Mouse (Mus musculus) neural tube, embryonic 12.5 days (tissue): ENCODE data around the gene 1700061G19Rik. TPM values are rescaled to one million over a fixed set of nuclear protein-coding genes. Genes with fewer than 3 reads are reported as not detected.

ENCODE experiments used
- ATAC-seq: fragments of 200-750 bp; cut with Nextera tagmentation; 2 replicates; pipeline ENCODE4 v1.8.0; 2017; ENCODE audit warnings: low read depth, mild to moderate bottlenecking, moderate TSS enrichment, moderate library complexity; ENCODE audit not compliant: low FRiP score
- H3K27ac ChIP-seq: fragments of 300-500 bp; sonication (generic); 2 replicates; pipeline ENCODE4 v1.5.1; 2016
- H3K27me3 ChIP-seq: fragments of 300-500 bp; sonication (generic); replicated peaks from 2 replicates; pipeline ENCODE4 v1.6.1; 2016; ENCODE audit warnings: mild to moderate bottlenecking
- H3K36me3 ChIP-seq: fragments of 300-500 bp; sonication (generic); 2 replicates; pipeline ENCODE4 v1.6.1; 2016; ENCODE audit warnings: mild to moderate bottlenecking
- H3K4me1 ChIP-seq: fragments of 300-500 bp; sonication (generic); 2 replicates; pipeline ENCODE4 v1.6.1; 2016
- H3K4me2 ChIP-seq: fragments of 300-500 bp; sonication (generic); replicated peaks from 2 replicates; pipeline ENCODE4 v1.6.1; 2016; ENCODE audit warnings: mild to moderate bottlenecking
- H3K4me3 ChIP-seq: fragments of 300-500 bp; sonication (generic); 2 replicates; pipeline ENCODE4 v1.5.1; 2016
- H3K9ac ChIP-seq: fragments of 300-500 bp; sonication (generic); 2 replicates; pipeline ENCODE4 v1.6.1; 2016; ENCODE audit warnings: mild to moderate bottlenecking
- H3K9me3 ChIP-seq: fragments of 300-500 bp; sonication (generic); 2 replicates; pipeline ENCODE4 v1.6.1; 2016; ENCODE audit warnings: mild to moderate bottlenecking
- WGBS: fragments of 180-500 bp; shearing (Covaris S2); methylation state at CpG from one replicate; pipeline ENCODE4 v1.1.7; 2016; 5-methylcytosine and 5-hydroxymethylcytosine counted together
- polyA plus RNA-seq: library from polyadenylated mRNA; unstranded; fragments of >200 nt; fragmentation: Nextera tagmentation; extraction: Ambion mirVana; gene quantifications from 2 replicates; pipeline ENCODE4 v1.2.1, GENCODE M21; 2016

Gene 1700061G19Rik
- polyA plus RNA-seq, 1 experiment from 2014 or later: 0.16 TPM

- Histone ChIP-seq H3K4me3 (no peak overlapping the region), H3K9me3 (no peaks in the 10 kb centered on the region), H3K9ac (no peak overlapping the region), H3K4me2 (no peak overlapping the region), H3K36me3 (no peaks in the 10 kb centered on the region), H3K4me1 (no peaks in the 10 kb centered on the region), H3K27ac (no peak overlapping the region), H3K27me3 (no peaks in the 10 kb centered on the region)
- 87% methylated on average over 5 of the region's 5 CpGs for WGBS
- ATAC-seq: no peak
These were observed 26.5 kb upstream of the 1700061G19Rik start for GRCm38 (mm10) chr17:56848785-56849184.

DNA sequence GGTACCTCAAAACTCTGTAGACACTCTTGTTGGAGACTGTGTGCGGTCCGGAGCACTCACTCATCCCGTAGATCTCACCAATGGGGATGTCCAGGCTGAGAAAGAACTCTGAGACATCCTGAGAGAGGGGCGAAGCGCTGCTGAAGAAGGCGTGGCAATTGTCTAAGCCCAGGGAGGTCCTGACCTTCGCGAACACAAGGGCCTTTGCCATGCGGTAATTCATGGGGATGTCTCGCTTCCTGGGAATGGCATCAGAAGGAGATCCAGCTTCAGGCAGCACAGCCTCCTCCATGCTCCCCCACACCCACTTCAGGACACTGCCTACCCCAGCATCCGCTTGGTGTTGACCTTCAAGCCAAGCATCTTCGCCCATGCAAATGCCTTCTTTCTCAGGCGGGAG, 25.6 kb upstream of the 1700061G19Rik start:
- H3K36me3 ChIP-seq: no peaks in the 10 kb centered on the region
- no peaks in the 10 kb centered on the region for H3K9me3 ChIP-seq
- no peak overlapping the region for H3K27ac ChIP-seq
- WGBS: 85% methylated on average over 13 of the region's 13 CpGs
- no peak for ATAC-seq
- no peak overlapping the region for H3K4me3 ChIP-seq
- no peaks in the 10 kb centered on the region for H3K27me3 ChIP-seq
- no peak overlapping the region for H3K4me2 ChIP-seq
- no peaks in the 10 kb centered on the region for H3K4me1 ChIP-seq
- no peak overlapping the region for H3K9ac ChIP-seq

- no peak overlapping the region for H3K4me3 ChIP-seq
- H3K36me3 ChIP-seq: no peaks in the 10 kb centered on the region
- H3K27ac ChIP-seq: no peak overlapping the region
- 82% methylated on average over 3 of the region's 3 CpGs for whole genome bisulfite sequencing
- H3K4me2 ChIP-seq: no peak overlapping the region
- no peaks in the 10 kb centered on the region for H3K4me1 ChIP-seq
- H3K9ac ChIP-seq: no peak overlapping the region
- H3K9me3 ChIP-seq: no peaks in the 10 kb centered on the region
- ATAC-seq: no peak
- H3K27me3 ChIP-seq: no peaks in the 10 kb centered on the region
These were observed 24.1 kb upstream of the 1700061G19Rik start for GRCm38 (mm10) chr17:56851167-56851566.

GRCm38 (mm10) chr17:56855421-56855820, 19.9 kb upstream of the 1700061G19Rik start:
- ATAC-seq: no peak
- no peaks in the 10 kb centered on the region for H3K4me1 ChIP-seq

DNA sequence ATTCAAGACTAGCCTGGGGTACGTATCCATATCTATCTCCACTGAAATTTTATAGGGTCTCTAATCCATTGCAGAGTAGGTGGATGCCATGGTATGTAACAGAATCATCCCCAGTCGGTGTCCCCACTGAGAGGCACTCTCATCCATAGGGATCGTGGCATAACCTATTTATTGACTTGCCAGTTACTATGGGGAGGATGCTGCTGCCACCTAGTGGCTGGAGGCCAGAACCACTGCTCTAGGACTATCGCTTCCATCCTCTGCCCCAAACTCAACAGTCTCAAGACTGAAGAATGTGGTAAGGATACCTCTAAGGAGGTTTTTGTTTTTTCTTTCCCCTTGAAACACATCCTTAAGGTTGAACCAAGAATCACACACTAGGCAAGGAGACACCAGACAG, 17.1 kb upstream of the 1700061G19Rik start:
- no peak overlapping the region for H3K27ac ChIP-seq
- H3K4me3 ChIP-seq: no peak overlapping the region
- no peaks in the 10 kb centered on the region for H3K4me1 ChIP-seq
- no peak overlapping the region for H3K9ac ChIP-seq
- no peaks in the 10 kb centered on the region for H3K36me3 ChIP-seq
- no peak for ATAC-seq
- no peaks in the 10 kb centered on the region for H3K27me3 ChIP-seq
- no peak overlapping the region for H3K4me2 ChIP-seq
- WGBS: 52% methylated on average over 4 of the region's 4 CpGs
- H3K9me3 ChIP-seq: no peaks in the 10 kb centered on the region

More at GRCm38 (mm10) chr17:56855421-56855820, 19.9 kb upstream of the 1700061G19Rik start:
- 74% methylated on average over 3 of the region's 3 CpGs for WGBS
- Histone ChIP-seq H3K4me3 (no peak overlapping the region), H3K27ac (no peak overlapping the region), H3K9me3 (no peaks in the 10 kb centered on the region), H3K36me3 (no peaks in the 10 kb centered on the region), H3K9ac (no peak overlapping the region), H3K27me3 (no peaks in the 10 kb centered on the region), H3K4me2 (no peak overlapping the region)

GRCm38 (mm10) chr17:56858922-56859321, 16.4 kb upstream of the 1700061G19Rik start:
- Histone ChIP-seq H3K4me3 (no peak overlapping the region), H3K36me3 (no peaks in the 10 kb centered on the region), H3K4me1 (no peaks in the 10 kb centered on the region), H3K9me3 (no peaks in the 10 kb centered on the region), H3K9ac (no peak overlapping the region), H3K4me2 (no peak overlapping the region), H3K27ac (no peak overlapping the region), H3K27me3 (no peaks in the 10 kb centered on the region)
- ATAC-seq: no peak
- WGBS: 65% methylated on average over 7 of the region's 7 CpGs

DNA sequence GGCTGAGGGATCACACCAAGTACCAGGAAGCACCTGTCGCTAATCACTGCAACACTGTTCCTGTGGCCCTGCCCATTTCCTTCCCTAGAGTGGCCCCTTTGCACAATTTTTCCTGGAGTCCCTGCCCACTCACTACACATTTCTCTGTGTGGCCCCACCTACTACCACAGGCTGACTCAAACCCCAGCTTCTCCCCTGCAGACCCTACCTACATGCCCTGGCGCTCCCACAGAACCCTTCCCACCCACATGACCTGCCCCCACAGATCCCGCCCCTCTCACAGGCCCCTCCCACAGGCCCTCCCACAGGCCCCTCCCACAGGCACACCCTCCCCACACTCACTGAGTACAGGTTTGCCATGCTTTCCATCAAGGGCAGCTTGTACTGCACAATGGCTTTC, 14.1 kb upstream of the 1700061G19Rik start:
- H3K36me3 ChIP-seq: no peaks in the 10 kb centered on the region
- H3K27me3 ChIP-seq: no peaks in the 10 kb centered on the region
- no peak overlapping the region for H3K4me2 ChIP-seq
- H3K9me3 ChIP-seq: no peaks in the 10 kb centered on the region
- no peak for ATAC-seq
- H3K4me1 ChIP-seq: no peaks in the 10 kb centered on the region
- 70% methylated on average over 3 of the region's 3 CpGs for WGBS
- no peak overlapping the region for H3K4me3 ChIP-seq
- no peak overlapping the region for H3K9ac ChIP-seq
- H3K27ac ChIP-seq: no peak overlapping the region

DNA sequence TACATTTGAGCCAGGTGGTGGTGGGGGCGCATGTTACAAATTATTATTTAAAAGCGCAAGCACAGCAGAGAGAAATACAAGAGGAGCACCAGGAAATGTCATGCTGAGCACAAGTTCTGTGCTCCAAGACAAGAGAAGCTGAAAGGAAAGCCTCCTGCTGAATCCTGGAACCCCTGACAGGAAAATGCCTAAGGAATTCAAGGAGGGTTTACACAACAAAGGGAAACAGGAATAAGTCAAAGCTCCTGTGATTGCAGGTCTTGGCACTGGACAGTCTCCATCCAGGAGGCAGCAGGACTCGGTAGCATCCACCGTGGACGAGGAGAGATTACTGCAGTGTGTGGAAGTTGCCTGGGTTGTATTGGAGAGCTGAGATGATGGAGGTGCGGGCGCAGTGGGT, 9.2 kb upstream of the 1700061G19Rik start:
- Histone ChIP-seq H3K9ac (no peak overlapping the region), H3K9me3 (0 out of 2 replicates have a peak, but pooled peaks cover 9% of the 10 kb centered on the region), H3K4me2 (no peak overlapping the region), H3K27ac (no peak overlapping the region), H3K27me3 (no peaks in the 10 kb centered on the region), H3K4me3 (no peak overlapping the region), H3K36me3 (no peaks in the 10 kb centered on the region), H3K4me1 (no peaks in the 10 kb centered on the region)
- WGBS: 78% methylated on average over 7 of the region's 7 CpGs
- no peak for ATAC-seq

GRCm38 (mm10) chr17:56869481-56869977, 5.7 kb upstream of the 1700061G19Rik start:
- no peak overlapping the region for H3K4me2 ChIP-seq
- H3K27ac ChIP-seq: no peak overlapping the region
- no peaks in the 10 kb centered on the region for H3K27me3 ChIP-seq
- 0 out of 2 replicates have a peak, but pooled peaks cover 9% of the 10 kb centered on the region for H3K9me3 ChIP-seq
- H3K4me1 ChIP-seq: no peaks in the 10 kb centered on the region
- ATAC-seq: no peak
- H3K9ac ChIP-seq: no peak overlapping the region
- 69% methylated on average over 9 of the region's 9 CpGs for WGBS
- no peak overlapping the region for H3K4me3 ChIP-seq
- no peaks in the 10 kb centered on the region for H3K36me3 ChIP-seq

DNA sequence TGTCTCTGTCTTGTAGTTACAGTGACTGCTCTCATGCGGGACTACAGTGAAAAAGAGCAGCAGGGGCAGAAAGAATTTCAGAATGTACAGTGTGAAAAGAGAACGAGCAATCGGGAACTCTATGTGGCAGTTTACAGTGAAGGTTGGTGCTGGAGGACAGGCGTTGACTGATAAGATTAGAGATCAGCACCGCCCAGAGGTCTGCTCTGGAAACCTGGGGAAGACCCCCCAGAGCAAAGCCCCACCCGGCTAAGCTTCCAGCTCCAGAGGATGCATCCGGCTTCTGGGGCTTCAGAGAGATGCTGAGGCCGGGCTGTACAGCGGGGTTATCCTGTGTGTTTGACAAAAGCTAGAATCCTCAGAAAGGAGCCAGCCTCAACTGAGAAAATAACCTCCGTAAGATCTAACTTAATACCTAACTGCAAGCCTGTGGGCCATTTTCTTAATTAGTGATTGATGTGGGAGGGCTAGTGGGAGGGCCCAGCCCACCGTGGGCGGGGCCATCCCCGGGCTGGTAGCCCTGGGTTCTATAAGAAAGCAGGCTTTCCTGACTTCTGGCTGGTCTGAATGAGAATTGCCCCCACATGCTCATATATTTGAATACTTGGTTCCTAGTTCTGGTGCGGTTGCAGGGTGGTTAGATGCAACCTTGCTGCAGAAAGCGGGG, 4.9 kb upstream of the 1700061G19Rik start:
- no peak for ATAC-seq
- 72% methylated on average over 15 of the region's 15 CpGs for WGBS
- H3K4me3 ChIP-seq: no peak overlapping the region
- no peak overlapping the region for H3K4me2 ChIP-seq
- H3K4me1 ChIP-seq: no peaks in the 10 kb centered on the region
- H3K9ac ChIP-seq: no peak overlapping the region
- no peak overlapping the region for H3K27ac ChIP-seq
- no peaks in the 10 kb centered on the region for H3K27me3 ChIP-seq
- H3K9me3 ChIP-seq: 0 out of 2 replicates have a peak, but pooled peaks cover 9% of the 10 kb centered on the region
- no peaks in the 10 kb centered on the region for H3K36me3 ChIP-seq

DNA sequence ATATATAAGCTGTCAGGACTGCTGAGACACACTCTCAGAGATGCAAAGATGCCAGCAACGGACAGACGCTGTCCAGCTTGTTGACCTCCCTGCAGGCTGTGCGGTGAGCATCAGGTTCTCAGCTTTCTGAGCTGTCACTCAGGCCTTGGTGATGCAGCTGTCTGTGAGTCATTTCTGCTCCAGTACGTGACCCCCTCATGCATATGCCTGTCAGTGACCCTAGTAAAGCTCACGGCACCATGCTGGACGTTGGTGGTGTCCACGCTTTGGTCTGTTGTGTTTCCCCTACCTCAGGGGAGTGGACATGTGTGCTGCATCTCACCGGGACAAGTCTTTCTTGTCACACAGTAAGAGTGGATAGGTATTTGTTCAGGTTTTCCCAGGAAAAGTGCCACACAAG, 3.5 kb upstream of the 1700061G19Rik start:
- Histone ChIP-seq H3K9me3 (0 out of 2 replicates have a peak, but pooled peaks cover 7% of the 10 kb centered on the region), H3K27ac (no peak overlapping the region), H3K4me2 (no peak overlapping the region), H3K4me1 (no peaks in the 10 kb centered on the region), H3K36me3 (no peaks in the 10 kb centered on the region), H3K9ac (no peak overlapping the region), H3K27me3 (no peaks in the 10 kb centered on the region), H3K4me3 (no peak overlapping the region)
- 85% methylated on average over 8 of the region's 8 CpGs for WGBS
- ATAC-seq: no peak

- 80% methylated on average over 7 of the region's 7 CpGs for WGBS
- Histone ChIP-seq H3K27ac (no peak overlapping the region), H3K36me3 (no peaks in the 10 kb centered on the region), H3K4me2 (no peak overlapping the region), H3K9me3 (no peaks in the 10 kb centered on the region), H3K4me1 (no peaks in the 10 kb centered on the region), H3K4me3 (no peak overlapping the region), H3K27me3 (no peaks in the 10 kb centered on the region), H3K9ac (no peak overlapping the region)
- ATAC-seq: no peak
These were observed 2.8 kb upstream of the 1700061G19Rik start for GRCm38 (mm10) chr17:56872512-56872911.

DNA sequence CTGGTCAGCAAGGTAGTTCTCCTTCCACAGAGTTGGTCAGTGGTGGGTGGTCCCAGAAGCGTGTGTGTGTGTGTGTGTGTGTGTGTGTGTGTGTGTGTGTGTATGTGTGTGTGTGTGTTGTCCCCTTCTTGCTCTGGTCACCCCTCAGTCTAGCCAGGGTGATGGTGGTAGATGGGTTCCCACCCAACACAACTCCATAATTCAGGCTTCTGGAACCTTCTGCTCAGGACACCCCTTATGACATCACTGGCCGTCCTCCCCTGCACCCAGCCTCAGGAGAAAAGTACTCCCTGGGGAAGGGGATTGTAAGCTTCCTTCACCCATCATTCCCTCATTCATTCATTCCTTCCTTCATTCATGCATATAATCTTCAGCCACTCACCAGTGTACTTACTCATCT, 1.0 kb upstream of the 1700061G19Rik start, which contains the start of gene Acsbg2:
Gene Acsbg2 (minus strand): TSS at position 211 of the 400 bp plus-strand sequence.
- no peak within 1 kb of the TSS for H3K9ac ChIP-seq
- no peaks in the 10 kb centered on the region for H3K36me3 ChIP-seq
- no peak for ATAC-seq
- no peak within 1 kb of the TSS for H3K4me3 ChIP-seq
- no peak within 1 kb of the TSS for H3K27ac ChIP-seq
- H3K4me1 ChIP-seq: no peaks in the 10 kb centered on the region
- H3K27me3 ChIP-seq: no peaks in the 10 kb centered on the region
- no peak within 1 kb of the TSS for H3K4me2 ChIP-seq
- 100% methylated on average over 2 of the region's 2 CpGs for WGBS
- H3K9me3 ChIP-seq: no peaks in the 10 kb centered on the region
